Mouse (Mus musculus): ENCODE results near the gene Hdlbp.
"Not testable (repeated sequence)": the region's sequence is repeated elsewhere in the genome, so short reads cannot be mapped to it uniquely, and the experiment has no call there.

Gene Hdlbp

DNA sequence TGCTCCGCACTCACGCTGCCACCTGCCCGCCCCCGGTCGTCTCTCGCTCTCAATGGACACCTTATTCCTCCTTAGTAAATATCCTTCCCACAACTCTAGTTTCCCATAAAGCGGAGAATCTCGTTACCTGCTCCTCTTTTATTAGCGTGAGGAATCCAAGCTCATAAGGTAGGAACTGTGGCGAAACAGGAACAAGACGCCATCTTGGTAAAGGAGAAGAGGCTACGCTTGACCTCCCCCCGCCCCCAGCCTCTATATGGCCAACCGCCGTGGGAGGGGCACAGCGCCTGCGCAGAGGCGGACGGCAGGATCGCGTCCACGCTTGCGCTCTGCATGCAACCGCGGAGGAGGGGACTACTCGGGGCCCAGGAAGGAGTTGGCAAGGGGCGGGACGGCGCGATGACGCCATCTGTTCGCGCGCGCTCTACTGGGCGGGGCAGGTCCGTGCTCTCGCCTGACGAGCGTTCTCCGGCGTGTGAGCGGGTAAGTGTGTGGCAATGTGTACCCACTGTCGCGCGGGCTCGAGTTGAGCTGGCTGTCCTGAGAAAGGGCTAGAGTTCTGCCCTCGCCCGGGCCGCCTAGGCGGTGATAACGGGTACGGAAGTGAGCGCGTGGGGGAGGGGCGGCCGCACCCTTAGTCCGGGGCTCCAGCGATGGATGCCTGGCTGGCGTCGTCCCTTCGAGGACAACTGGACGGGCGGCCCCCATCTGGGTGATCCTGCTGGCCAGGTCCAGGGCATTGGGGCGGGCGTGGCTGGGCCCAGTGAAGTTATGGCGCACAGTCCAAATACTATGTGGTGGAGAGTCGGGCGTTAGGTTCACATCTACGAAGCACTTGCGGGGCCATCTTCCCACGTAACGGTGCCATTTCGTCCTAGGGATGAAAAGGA is at the start of gene Hdlbp:
Gene Hdlbp, minus strand, starts transcription at position 230 of the 890 bp plus-strand sequence.
- peak; percentile 99 for DNase-seq

GRCm38 (mm10) chr1:93522325-93522724 is 43.7 kb upstream of the Hdlbp start:
- no peak for DNase-seq

DNA sequence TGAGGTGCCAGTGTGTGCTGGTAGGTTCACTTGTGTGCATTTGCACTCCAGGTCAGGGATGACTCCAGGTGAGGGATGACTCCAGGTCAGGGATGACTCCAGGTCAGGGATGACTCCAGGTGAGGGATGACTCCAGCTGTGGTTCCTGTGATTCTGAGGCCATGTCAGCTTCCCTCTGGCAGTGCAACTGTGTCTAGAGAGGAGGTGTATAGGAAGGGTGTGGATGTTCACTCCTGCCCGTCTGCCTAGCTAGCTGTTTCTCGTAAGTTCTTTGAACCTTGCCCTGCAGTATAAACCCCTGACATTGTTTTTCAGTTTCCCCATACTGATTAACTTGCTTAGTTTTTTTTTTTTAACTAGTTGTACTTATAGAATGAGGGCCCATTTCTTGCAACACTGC is 42.9 kb upstream of the Hdlbp start:
- no peak for DNase-seq

DNA sequence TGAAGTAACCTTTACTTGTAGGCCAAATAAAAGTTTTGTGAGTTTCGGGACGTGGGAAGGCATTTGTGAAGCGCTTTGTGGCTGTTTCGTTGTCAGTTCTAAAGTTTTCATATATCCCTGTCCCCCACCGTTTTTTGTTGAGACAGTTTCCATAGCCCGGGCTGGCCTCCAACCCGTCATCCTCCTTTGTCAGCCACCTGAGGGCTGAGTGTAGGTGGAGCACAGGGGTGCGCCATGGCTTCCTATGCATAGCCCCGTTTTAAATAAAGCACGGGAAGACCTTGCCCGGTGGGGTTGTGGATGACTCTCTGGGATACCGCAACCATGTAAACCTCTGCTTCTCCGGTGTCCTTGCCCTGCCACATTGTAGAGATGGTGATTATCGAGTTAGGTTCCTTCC is 34.6 kb upstream of the Hdlbp start:
- peak; percentile 20 for DNase-seq

DNA sequence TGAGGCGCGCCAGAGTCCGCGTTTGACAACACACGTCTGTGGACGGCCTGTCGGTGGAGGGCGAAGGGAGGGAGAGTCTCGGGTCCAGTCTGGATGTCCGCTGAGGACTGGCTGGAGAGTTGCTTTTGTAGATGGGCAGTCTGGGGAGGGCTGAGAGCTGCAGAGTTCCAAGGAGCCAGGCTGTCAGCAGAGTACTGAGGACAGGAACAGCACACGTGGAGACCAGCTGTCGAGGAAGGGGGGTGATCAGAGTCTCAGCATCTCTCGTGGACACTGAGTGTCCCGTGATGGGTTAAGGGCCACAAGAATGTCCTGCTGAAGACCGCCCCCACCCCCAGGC is 33.7 kb upstream of the Hdlbp start:
- DNase-seq, result no peak

GRCm38 (mm10) chr1:93511585-93512350 is 33.2 kb upstream of the Hdlbp start, which contains the start of gene Farp2:
TSS of gene Farp2 (plus strand) at chr1:93512079.
- DNase-seq, result peak; percentile 91

GRCm38 (mm10) chr1:93508576-93508975 is 30.0 kb upstream of the Hdlbp start:
- not testable (repeated sequence) for DNase-seq

GRCm38 (mm10) chr1:93506944-93507676 is 28.5 kb upstream of the Hdlbp start:
- peak; percentile 61 for DNase-seq

GRCm38 (mm10) chr1:93495312-93495711 is 16.7 kb upstream of the Hdlbp start:
- DNase-seq, result no peak

DNA sequence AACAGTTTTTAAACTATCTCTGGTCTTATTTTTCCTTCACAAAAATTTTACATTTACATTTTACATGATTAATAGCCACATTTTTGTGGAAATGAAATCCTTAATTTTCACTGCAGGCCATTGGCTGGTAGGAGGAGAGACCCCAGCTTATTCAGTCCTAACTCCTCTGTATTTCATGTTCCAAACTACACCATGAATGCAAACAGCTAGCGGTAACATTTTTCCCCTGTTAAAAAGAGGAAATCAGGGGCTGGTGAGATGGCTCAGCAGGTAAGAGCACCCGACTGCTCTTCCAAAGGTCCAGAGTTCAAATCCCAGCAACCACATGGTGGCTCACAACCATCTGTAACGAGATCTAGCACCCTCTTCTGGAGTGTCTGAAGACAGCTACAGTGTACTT is 7.7 kb upstream of the Hdlbp start:
- DNase-seq, result not testable (repeated sequence)

DNA sequence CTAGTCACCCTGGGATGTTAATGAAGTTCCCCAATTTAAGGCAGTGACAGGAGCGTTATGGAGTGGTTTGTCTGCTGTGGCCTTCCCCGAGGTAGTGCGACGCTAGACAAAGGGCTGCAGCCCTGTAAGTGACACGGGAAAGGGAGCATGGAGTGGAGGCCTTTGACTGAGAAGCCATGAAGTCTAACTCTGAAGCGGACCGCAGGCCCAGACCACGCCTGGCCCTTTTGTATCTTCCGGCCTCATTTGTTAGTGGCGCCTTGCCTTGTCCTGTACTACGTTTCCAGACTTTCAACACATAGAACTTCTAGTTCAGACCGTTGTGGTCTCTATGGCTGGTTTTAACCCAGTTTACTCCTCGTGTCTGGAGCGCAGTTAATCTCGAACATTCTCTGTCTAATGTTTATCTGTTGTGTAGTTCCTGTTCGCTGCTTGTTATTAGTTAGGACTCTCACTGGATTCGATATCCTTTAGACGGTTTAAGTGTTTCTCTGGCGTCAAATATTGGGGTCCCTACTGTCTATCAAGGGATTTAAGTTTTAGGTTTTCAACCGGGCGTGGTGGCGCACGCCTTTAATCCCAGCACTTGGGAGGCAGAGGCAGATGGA is 965 bp upstream of the Hdlbp start:
- DNase-seq, result no peak

DNA sequence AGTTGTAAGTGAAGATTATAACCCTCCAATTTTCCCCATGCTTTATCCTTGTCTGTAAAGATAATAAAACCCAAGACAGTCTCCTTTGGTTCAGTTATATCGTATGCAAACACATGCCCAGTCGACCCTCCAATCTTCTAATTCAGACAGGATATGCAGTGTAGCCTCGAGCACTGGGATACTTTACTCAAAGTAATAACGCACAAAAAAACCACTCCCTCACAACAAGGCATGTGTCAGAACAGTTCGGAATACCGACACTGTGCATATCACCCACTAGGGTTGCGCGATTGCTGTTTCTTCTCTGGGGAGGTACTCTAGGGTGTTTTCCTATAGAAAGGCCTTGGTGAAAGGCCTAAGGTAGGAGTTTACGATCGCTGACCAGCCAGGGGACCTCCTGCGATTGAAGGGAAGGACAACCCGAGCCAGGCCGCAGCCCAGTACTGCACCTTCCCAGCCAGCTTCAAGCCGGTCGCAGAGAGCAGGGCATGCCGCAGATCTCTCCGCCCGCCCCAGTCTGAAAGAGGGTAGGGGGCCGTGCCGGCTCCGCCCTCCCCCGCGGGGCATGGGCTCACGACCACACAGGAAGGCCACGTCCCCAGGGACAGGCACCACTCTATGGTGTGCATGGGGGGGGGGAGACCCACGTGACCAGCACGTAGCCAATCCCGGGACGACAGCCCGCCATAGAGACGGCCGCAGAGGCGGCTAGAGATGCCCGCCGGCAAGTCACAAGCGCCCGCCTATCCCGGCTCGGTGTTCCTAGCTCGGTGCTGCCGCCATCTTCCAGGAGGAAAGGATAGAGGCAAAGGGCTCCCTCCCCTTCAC is 643 bp downstream of the Hdlbp start:
- DNase-seq, result peak; percentile 98

GRCm38 (mm10) chr1:93475694-93476093 is 2.9 kb downstream of the Hdlbp start:
- peak; percentile 20 for DNase-seq

GRCm38 (mm10) chr1:93468626-93469025 is 10.0 kb downstream of the Hdlbp start:
- DNase-seq, result no peak

GRCm38 (mm10) chr1:93465746-93466145 is 12.9 kb downstream of the Hdlbp start:
- no peak for DNase-seq

DNA sequence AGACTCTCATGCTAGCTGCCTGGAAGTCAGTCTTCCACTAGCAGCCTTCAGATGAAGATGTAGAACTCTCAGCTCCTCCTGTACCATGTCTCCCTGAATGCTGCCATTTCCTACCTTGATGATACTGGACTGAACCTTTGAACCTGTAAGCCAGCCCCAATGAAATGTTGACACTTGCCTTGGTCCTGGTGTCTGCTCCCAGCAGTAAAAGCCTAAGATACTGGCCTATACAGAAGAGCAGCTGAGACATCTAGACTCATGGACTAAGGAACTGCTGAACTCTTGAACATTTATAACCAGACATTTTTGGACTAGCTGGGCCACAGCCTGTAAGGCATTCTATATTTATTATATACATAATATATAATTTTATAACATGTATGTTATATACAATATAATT is 13.5 kb downstream of the Hdlbp start:
- DNase-seq, result no peak

GRCm38 (mm10) chr1:93459101-93459500 is 19.5 kb downstream of the Hdlbp start:
- DNase-seq, result no peak

GRCm38 (mm10) chr1:93458357-93458756 is 20.3 kb downstream of the Hdlbp start:
- no peak for DNase-seq

DNA sequence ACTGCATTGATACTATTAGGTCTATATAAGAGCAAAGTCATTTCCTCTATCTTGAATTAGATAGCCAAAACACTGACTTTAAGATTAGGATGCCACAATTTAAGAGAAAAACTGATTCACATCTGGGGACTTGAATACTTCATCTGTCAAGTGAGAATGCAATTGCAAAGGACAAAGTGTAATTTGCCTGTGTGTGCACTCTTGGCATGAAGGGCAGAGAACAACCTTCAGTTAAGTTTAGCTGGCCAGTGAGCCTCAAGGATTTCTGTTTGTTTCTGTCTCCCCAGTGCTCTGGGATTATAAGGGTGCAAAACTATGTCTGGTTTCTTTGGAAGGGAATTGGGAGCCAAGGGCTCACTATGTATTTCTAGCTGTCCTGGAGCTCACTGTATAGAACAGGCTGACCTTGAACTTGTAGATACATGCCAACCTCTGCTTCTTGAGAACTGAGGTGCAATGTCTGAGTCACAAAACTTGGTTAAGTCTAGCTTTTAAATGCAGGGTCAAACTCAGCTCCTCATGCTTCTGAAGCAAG is 24.8 kb downstream of the Hdlbp start:
- DNase-seq, result no peak

GRCm38 (mm10) chr1:93450118-93450517 is 28.5 kb downstream of the Hdlbp start:
- DNase-seq, result not testable (repeated sequence)

DNA sequence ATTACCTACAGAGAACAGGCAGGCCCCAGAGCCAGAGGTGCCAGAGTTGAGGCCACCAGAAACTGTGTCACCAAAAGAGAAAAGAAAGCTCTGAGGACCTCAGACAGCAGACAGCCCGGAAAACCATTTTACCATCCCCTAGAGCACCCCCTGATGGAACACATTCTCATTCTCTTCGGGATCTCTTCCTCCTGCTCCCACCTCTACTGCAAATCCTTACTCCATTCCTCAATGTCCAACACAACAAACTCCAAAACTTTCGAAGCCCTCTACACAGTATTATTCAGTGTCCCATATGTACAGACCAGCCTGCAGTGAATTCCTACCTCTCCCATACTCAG is 32.8 kb downstream of the Hdlbp start:
- no peak for DNase-seq
